Mouse (Mus musculus) layer of hippocampus, adult 18-20 months (tissue): ENCODE measurements at regions not wholly inside any gene's neighbourhood (a gene's known extent, or its start where the extent isn't known, plus 50 kb on each side); places are given as distances from the start of the nearest gene placed in this dataset.
"Not testable (repeated sequence)": the region's sequence is repeated elsewhere in the genome, so short reads cannot be mapped to it uniquely, and the experiment has no call there.

Experiments
- DNase-seq, 2 experiments: peaks; one replicate each; pipeline ENCODE4 v3.0.0; 2022; ENCODE audit warnings: low spot score in 2 of 2

DNA sequence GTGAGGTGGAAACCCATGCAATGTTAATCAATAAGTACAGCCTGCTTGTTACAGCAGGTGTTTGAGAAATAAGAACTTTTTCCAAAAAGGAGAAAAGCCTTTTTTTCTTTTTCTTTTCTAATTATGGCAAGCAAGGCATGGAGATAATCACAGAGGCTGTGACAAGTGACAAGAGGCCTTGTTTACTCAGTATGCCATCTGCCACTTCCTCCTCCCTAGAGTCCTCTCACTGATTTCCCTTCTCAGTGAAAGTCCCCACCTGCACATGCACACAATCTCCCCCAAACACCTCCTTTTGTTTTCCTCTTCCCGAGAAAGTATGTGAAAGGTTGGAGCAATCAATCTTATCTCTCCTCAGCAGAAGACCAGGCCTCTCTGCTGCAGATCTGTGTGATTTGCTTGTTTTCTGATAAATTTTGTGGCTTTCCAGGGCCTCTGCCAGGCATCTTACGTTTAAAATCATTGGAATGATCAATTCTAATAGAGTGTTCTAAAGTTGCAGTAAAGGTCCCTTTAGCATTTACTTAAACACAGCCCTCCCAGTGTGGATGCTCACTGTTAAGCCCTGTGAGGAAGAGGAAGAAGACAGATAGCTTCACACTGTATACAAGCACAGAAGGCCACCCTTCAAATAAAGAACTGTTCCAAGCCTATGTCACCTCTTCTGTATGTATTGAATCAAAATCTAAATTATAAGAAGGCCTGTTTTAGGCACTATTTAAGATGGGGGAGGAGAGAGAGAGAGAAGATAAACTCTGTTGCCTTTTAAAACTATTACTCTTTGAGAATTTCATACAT lies 710.5 kb downstream of the Rapgef2 start:
- no peak for DNase-seq

DNA sequence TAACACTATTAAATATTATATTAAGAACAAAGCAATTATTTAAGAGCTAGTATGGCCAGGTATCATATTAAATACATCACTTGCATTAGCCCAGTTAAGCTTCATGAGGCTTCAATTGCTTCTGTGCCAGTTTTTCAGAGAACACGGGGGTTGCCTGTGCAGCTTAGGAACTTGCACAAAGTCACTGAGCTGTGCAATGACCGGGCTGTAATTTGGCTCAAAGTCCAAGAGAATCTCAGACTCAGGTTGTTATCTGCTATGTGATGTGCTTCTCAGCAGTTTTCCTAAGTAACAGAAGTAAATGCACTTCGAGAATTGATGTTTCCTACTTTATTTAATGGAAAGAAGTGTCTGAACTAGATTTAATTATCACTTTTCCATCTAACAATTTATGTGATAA lies 711.5 kb downstream of the Rapgef2 start:
- DNase-seq = no peak

DNA sequence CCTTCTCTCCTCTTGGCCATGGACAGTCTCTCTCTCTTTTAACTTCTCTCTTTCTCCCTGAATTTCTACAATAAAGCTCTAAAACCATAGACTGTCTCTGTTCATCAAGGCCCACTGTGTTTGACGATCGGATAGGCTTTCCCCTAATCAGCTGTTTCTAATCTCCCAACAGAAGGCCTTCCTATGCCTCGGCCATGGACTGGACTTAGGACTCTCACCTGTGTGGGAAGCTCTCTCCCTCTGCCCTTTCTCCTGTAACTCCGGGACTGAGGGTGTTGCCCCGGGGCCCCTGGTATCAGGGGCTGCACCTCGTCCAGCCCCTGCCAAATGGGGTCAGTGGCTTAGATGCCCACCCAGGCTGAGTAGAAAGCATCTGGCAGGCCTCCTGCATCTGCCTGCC lies 713.0 kb downstream of the Rapgef2 start:
- no peak for DNase-seq

DNA sequence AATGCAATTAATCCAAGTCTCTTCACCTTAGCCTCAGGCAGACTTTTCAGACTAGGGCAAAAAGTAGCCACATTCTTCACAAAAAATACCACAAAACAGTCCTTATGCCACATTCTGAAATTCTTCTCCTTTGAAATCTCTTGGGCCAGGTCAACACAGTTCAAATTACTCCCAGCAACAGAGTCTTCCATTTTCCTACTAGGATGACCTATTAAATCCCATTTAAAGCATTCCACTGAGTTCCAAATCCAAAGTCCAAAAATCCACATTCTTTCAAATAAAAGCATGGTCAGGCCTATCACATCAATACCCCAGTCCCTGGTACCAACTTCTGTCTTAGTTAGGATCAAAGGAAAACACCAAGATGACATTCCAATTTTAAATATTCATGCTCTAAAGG lies 721.4 kb downstream of the Rapgef2 start:
- not testable (repeated sequence) for DNase-seq
